Mouse (Mus musculus): Measurements from ENCODE around the gene Mrps27. TPM values are rescaled to one million over a fixed set of nuclear protein-coding genes. Genes with fewer than 3 reads are reported as not detected.

Mrps27 gene
- total and polyA plus RNA-seq, 2 experiments from 2014 or later = 54.2 to 70.8 TPM

DNA sequence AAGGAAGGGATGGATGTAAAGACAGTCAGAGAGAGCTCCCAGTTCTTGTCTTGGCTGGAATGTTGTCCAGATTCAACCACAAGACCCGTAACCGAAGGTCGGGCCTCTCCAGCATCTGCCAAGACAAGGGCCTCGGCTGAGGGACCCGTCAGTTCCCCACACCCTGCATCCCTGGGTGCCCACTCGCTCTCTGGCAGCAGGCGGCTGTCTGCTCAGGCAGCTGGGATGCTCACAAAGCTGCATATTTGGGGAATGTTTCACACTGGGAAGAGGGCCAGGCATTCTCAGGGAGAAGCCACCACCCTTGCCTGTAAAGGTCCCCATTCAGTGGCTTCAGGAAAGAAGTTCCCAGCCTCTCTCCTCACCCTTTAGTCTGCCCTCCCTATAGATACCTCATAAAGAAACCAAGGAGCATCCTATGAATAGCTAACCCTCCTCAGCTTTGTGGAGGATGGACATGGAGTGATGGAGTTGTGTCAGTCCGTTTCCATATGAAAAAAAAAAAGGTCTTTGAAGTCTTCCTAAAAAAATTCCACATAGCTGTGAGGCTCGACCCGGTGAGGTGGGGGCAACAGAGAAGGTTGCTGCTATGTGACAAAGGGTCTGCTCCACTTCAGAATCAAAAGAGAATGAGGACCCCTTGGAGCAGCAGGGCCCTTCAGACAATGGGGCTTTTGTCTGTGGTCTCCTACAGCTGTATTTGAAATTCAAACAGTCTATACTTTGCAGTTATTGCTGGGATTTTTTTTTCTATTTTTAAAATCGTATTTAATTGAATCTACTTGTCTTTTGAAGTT is 103.0 kb downstream of the Mrps27 start:
- ATAC-seq (ENCODE audit: insufficient read depth, low read depth) = no peak
- Histone ChIP-seq H3K4me2 (ENCODE audit: low read depth, low read length) (no peak overlapping the region), H3K9ac (replicated peaks; ENCODE audit: low read depth, low read length) (no peak overlapping the region), H3K4me1 (ENCODE audit: control insufficient read depth, insufficient read depth) (0 out of 2 replicates have a peak, but pooled peaks cover 9% of the 10 kb centered on the region), H3K9me3 (replicated peaks; ENCODE audit: control insufficient read depth, low read length) (no peaks in the 10 kb centered on the region), H3K36me3 (replicated peaks; ENCODE audit: control insufficient read depth, insufficient read depth, low read length) (peaks cover 3% of the 10 kb centered on the region; the same call in 1 of the 2 replicates), H3K4me3 (ENCODE audit: low read depth, low read length) (no peak overlapping the region), H3K27me3 (ENCODE audit: control insufficient read depth, insufficient read depth, low read length) (no peaks in the 10 kb centered on the region), H3K27ac (ENCODE audit: low read depth) (peak overlapping the region; percentile 23; the same call in 1 of the 2 replicates)
- no peak for TF ChIP-seq CTCF (IDR thresholded peaks at IDR 0.05; ENCODE audit: low read depth)
- no peak for TF ChIP-seq EP300 (IDR thresholded peaks at IDR 0.05; ENCODE audit: low read depth)
- WGBS = 38% methylated on average over 11 of the region's 11 CpGs
- no peak for DNase-seq (ENCODE audit: low spot score)

DNA sequence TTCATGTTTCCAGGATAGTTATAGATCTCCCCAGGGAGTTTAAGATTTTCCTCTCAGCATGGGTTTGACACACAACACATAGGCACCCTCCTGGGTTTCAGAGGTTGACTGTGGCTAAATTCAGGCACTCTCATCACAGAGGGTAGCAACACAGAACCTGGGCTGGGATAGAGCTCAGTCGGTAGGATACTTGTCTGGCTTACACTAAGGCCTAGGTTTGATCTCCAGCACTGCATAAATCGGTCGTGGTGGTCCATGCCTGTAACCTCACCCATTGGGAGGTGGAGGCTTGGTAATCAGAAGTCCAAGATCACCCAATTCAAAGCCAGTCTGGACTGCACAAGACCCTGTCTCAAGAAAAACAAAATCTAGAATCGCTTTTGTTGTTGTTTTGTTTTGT is 103.7 kb downstream of the Mrps27 start:
- H3K9me3 ChIP-seq (replicated peaks; ENCODE audit: control insufficient read depth, low read length) = no peaks in the 10 kb centered on the region
- ATAC-seq (ENCODE audit: insufficient read depth, low read depth) (no peak), DNase-seq (ENCODE audit: low spot score) (no peak)
- 70% methylated on average over 4 of the region's 4 CpGs for WGBS
- 0 out of 2 replicates have a peak, but pooled peaks cover 9% of the 10 kb centered on the region for H3K4me1 ChIP-seq (ENCODE audit: control insufficient read depth, insufficient read depth)
- H3K27ac ChIP-seq (ENCODE audit: low read depth) = no peak overlapping the region
- H3K4me2 ChIP-seq (ENCODE audit: low read depth, low read length) = no peak overlapping the region
- H3K4me3 ChIP-seq (ENCODE audit: low read depth, low read length) = no peak overlapping the region
- no peaks in the 10 kb centered on the region for H3K27me3 ChIP-seq (ENCODE audit: control insufficient read depth, insufficient read depth, low read length)
- TF ChIP-seq CTCF (IDR thresholded peaks at IDR 0.05; ENCODE audit: low read depth) = no peak
- H3K36me3 ChIP-seq (replicated peaks; ENCODE audit: control insufficient read depth, insufficient read depth, low read length) = no peaks in the 10 kb centered on the region; the same call in 1 of the 2 replicates
- H3K9ac ChIP-seq (replicated peaks; ENCODE audit: low read depth, low read length) = no peak overlapping the region

DNA sequence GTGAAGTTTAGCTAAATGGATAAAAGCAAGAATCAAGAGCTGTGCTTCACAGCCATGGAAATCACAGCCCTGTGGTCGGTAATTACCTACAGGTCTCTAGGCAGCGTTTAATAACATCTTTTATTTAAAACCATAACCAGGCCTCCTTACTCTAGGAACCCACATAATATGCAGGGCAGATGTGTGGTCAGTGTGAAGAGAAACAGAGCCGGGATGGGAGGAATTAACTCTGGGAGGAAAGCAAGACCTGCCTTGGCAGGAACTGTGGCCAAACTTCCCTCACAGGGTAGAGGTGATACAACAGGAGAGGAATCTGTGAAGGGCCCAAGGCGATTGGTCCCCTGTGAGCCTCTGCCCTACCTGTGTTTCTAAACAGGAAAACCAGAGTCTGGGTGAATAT is 105.0 kb downstream of the Mrps27 start:
- no peak overlapping the region for H3K9ac ChIP-seq (replicated peaks; ENCODE audit: low read depth, low read length)
- WGBS = 73% methylated on average over 4 of the region's 4 CpGs
- H3K27ac ChIP-seq (ENCODE audit: low read depth) = no peak overlapping the region
- H3K4me3 ChIP-seq (ENCODE audit: low read depth, low read length) = no peak overlapping the region
- H3K9me3 ChIP-seq (replicated peaks; ENCODE audit: control insufficient read depth, low read length) = no peaks in the 10 kb centered on the region
- 0 out of 2 replicates have a peak, but pooled peaks cover 9% of the 10 kb centered on the region for H3K4me1 ChIP-seq (ENCODE audit: control insufficient read depth, insufficient read depth)
- no peaks in the 10 kb centered on the region for H3K36me3 ChIP-seq (replicated peaks; ENCODE audit: control insufficient read depth, insufficient read depth, low read length)
- no peak overlapping the region for H3K4me2 ChIP-seq (ENCODE audit: low read depth, low read length)
- TF ChIP-seq EP300 (IDR thresholded peaks at IDR 0.05; ENCODE audit: low read depth) (no peak), CTCF (IDR thresholded peaks at IDR 0.05; ENCODE audit: low read depth) (no peak)
- H3K27me3 ChIP-seq (ENCODE audit: control insufficient read depth, insufficient read depth, low read length) = no peaks in the 10 kb centered on the region
- DNase-seq (ENCODE audit: low spot score) (no peak), ATAC-seq (ENCODE audit: insufficient read depth, low read depth) (no peak)

DNA sequence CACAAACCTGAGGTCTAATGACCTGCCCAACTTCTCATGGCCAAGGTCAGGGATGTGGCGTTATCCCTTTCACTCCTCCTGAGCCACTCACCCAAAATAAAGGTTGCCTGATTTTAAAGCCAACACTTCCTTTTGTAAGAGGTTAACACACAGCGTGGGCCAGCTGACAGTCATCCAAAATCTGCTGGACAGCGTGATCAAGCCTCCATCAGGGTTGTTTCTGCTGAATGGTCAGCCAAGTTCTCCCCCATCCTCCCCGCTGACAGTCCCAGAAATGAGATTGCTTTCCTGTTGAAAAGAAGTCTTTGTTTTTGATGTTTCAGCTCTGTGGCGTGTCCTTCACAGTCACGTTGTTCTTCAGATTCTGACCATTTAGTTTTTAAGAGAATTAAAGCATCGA is 106.2 kb downstream of the Mrps27 start:
- Histone ChIP-seq H3K4me2 (ENCODE audit: low read depth, low read length) (no peak overlapping the region), H3K4me3 (ENCODE audit: low read depth, low read length) (no peak overlapping the region), H3K27me3 (ENCODE audit: control insufficient read depth, insufficient read depth, low read length) (no peaks in the 10 kb centered on the region), H3K27ac (ENCODE audit: low read depth) (no peak overlapping the region), H3K4me1 (ENCODE audit: control insufficient read depth, insufficient read depth) (peaks cover 9% of the 10 kb centered on the region), H3K9ac (replicated peaks; ENCODE audit: low read depth, low read length) (no peak overlapping the region), H3K36me3 (replicated peaks; ENCODE audit: control insufficient read depth, insufficient read depth, low read length) (no peaks in the 10 kb centered on the region), H3K9me3 (replicated peaks; ENCODE audit: control insufficient read depth, low read length) (no peaks in the 10 kb centered on the region)
- WGBS = 69% methylated on average over 7 of the region's 7 CpGs
- TF ChIP-seq EP300 (IDR thresholded peaks at IDR 0.05; ENCODE audit: low read depth) (no peak), CTCF (IDR thresholded peaks at IDR 0.05; ENCODE audit: low read depth) (no peak)
- no peak for DNase-seq (ENCODE audit: low spot score)
- ATAC-seq (ENCODE audit: insufficient read depth, low read depth) = no peak

DNA sequence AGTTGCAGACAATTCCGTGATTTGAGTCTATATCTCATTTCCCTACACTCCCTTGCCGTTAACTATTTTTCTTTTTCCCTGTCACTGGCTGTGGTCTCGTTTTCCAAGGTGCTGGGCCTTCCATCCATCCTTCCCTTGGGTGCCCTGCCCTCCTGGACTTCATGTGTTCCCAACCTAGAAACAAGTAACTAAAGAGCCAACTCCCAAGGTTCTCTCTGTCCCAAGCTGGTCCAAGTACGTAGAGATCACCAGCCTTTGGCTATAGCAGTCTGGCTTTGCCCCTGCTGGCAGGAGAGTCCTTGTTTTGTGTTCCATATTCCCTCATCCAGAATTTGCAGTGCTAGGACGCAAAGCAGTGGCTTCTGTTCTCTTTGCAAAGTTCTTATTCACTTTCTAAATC is 106.7 kb downstream of the Mrps27 start:
- no peak overlapping the region for H3K9ac ChIP-seq (replicated peaks; ENCODE audit: low read depth, low read length)
- H3K4me1 ChIP-seq (ENCODE audit: control insufficient read depth, insufficient read depth) = peaks cover 9% of the 10 kb centered on the region
- DNase-seq (ENCODE audit: low spot score) (no peak), ATAC-seq (ENCODE audit: insufficient read depth, low read depth) (no peak)
- WGBS = 69% methylated on average over 5 of the region's 5 CpGs
- no peak overlapping the region for H3K27ac ChIP-seq (ENCODE audit: low read depth)
- no peak overlapping the region for H3K4me2 ChIP-seq (ENCODE audit: low read depth, low read length)
- H3K4me3 ChIP-seq (ENCODE audit: low read depth, low read length) = no peak overlapping the region
- H3K36me3 ChIP-seq (replicated peaks; ENCODE audit: control insufficient read depth, insufficient read depth, low read length) = no peaks in the 10 kb centered on the region
- H3K27me3 ChIP-seq (ENCODE audit: control insufficient read depth, insufficient read depth, low read length) = no peaks in the 10 kb centered on the region
- no peaks in the 10 kb centered on the region for H3K9me3 ChIP-seq (replicated peaks; ENCODE audit: control insufficient read depth, low read length)
- TF ChIP-seq EP300 (IDR thresholded peaks at IDR 0.05; ENCODE audit: low read depth) = no peak
- no peak for TF ChIP-seq CTCF (IDR thresholded peaks at IDR 0.05; ENCODE audit: low read depth)

DNA sequence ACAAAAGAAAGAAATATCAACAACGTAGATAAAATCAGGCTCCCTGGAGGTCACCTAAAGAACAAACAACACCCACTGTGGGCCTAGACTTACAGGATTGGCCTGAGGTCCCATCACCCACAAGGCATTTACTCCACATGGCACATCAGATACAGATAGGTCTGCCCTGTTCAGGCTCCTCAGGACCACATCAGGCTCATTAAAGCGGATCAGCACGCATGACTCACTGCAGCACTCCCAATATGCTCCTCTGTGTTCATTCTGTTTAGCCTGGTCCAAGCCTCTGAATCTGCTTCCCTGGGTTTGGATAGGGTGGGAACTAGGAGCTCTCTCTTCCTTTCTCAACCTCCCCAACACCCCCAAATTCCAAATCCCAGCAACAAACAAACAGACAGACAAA is 107.9 kb downstream of the Mrps27 start:
- no peaks in the 10 kb centered on the region for H3K27me3 ChIP-seq (ENCODE audit: control insufficient read depth, insufficient read depth, low read length)
- no peak for TF ChIP-seq EP300 (IDR thresholded peaks at IDR 0.05; ENCODE audit: low read depth)
- TF ChIP-seq CTCF (IDR thresholded peaks at IDR 0.05; ENCODE audit: low read depth) = no peak
- H3K36me3 ChIP-seq (replicated peaks; ENCODE audit: control insufficient read depth, insufficient read depth, low read length) = no peaks in the 10 kb centered on the region
- no peak overlapping the region for H3K4me3 ChIP-seq (ENCODE audit: low read depth, low read length)
- H3K9me3 ChIP-seq (replicated peaks; ENCODE audit: control insufficient read depth, low read length) = no peaks in the 10 kb centered on the region
- no peak overlapping the region for H3K4me2 ChIP-seq (ENCODE audit: low read depth, low read length)
- no peak overlapping the region for H3K27ac ChIP-seq (ENCODE audit: low read depth)
- ATAC-seq (ENCODE audit: insufficient read depth, low read depth) (no peak), DNase-seq (ENCODE audit: low spot score) (no peak)
- peaks cover 9% of the 10 kb centered on the region for H3K4me1 ChIP-seq (ENCODE audit: control insufficient read depth, insufficient read depth)
- no peak overlapping the region for H3K9ac ChIP-seq (replicated peaks; ENCODE audit: low read depth, low read length)
- 90% methylated on average over 3 of the region's 3 CpGs for WGBS

Measured in heart, postnatal 0 days (tissue).